Mouse (Mus musculus) hindbrain, embryonic 12.5 days (tissue): ENCODE results near the gene Rpap2. TPM values are rescaled to one million over a fixed set of nuclear protein-coding genes. Genes with fewer than 3 reads are reported as not detected.

Experiments used
- ATAC-seq: fragments of 200-750 bp; cut with Nextera tagmentation; 2 replicates; pipeline ENCODE4 v1.8.0; 2017; ENCODE audit warnings: moderate TSS enrichment; ENCODE audit not compliant: low FRiP score
- H3K27ac ChIP-seq: fragments of 300-500 bp; sonication (generic); 2 replicates; pipeline ENCODE4 v1.5.1; 2016; ENCODE audit warnings: mild to moderate bottlenecking
- H3K27me3 ChIP-seq: fragments of 300-500 bp; sonication (generic); 2 replicates; pipeline ENCODE4 v1.6.1; 2016; ENCODE audit warnings: mild to moderate bottlenecking
- H3K36me3 ChIP-seq: fragments of 300-500 bp; sonication (generic); 2 replicates; pipeline ENCODE4 v1.6.1; 2016; ENCODE audit warnings: mild to moderate bottlenecking
- H3K4me1 ChIP-seq: fragments of 300-500 bp; sonication (generic); 2 replicates; pipeline ENCODE4 v1.6.1; 2016
- H3K4me2 ChIP-seq: fragments of 300-500 bp; sonication (generic); replicated peaks from 2 replicates; pipeline ENCODE4 v1.6.1; 2016; ENCODE audit warnings: mild to moderate bottlenecking
- H3K4me3 ChIP-seq: fragments of 300-500 bp; sonication (generic); 2 replicates; pipeline ENCODE4 v1.5.1; 2016; ENCODE audit warnings: mild to moderate bottlenecking
- H3K9ac ChIP-seq: fragments of 300-500 bp; sonication (generic); 2 replicates; pipeline ENCODE4 v1.6.1; 2016; ENCODE audit warnings: mild to moderate bottlenecking, moderate library complexity
- H3K9me3 ChIP-seq: fragments of 300-500 bp; sonication (generic); replicated peaks from 2 replicates; pipeline ENCODE4 v1.6.1; 2016; ENCODE audit warnings: mild to moderate bottlenecking
- WGBS: fragments of 180-500 bp; shearing (Covaris S2); methylation state at CpG from one replicate; pipeline ENCODE4 v1.1.7; 2016; 5-methylcytosine and 5-hydroxymethylcytosine counted together
- polyA plus RNA-seq: library from polyadenylated mRNA; unstranded; fragments of >200 nt; fragmentation: Nextera tagmentation; extraction: Ambion mirVana; gene quantifications from 2 replicates; pipeline ENCODE4 v1.2.1, GENCODE M21; 2016

The Rpap2 gene
- polyA plus RNA-seq, 1 experiment from 2014 or later: 20.1 TPM

DNA sequence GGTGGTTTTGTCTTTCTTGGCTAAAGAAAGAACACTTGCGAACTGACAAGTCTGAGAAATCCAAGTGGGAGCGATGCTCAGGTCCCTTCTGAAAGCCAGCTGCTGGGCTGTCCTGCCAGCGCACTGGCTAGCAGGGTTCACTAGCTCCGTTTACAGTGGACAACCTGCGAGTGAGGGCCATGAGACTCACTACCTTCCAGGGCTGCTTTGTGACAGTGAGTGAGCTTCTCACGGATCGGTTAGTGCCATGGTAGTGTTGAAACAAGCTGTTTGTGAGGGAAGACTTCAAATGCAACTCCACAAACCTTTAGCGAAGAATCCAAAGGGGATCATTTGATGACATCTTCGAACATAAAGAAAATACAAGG lies 91.3 kb downstream of the Rpap2 start:
- H3K27me3 ChIP-seq: peaks cover 20% of the 10 kb centered on the region
- no peak overlapping the region for H3K27ac ChIP-seq
- H3K9me3 ChIP-seq: no peaks in the 10 kb centered on the region
- peak; percentile 51; the same call in 1 of the 2 replicates for ATAC-seq
- H3K4me2 ChIP-seq: peak overlapping the region; percentile 69
- peak overlapping the region; percentile 54 for H3K9ac ChIP-seq
- H3K4me3 ChIP-seq: peak overlapping the region; percentile 45
- WGBS: 25% methylated on average over 9 of the region's 9 CpGs
- no peaks in the 10 kb centered on the region for H3K36me3 ChIP-seq
- peaks cover 7% of the 10 kb centered on the region; the same call in 1 of the 2 replicates for H3K4me1 ChIP-seq

DNA sequence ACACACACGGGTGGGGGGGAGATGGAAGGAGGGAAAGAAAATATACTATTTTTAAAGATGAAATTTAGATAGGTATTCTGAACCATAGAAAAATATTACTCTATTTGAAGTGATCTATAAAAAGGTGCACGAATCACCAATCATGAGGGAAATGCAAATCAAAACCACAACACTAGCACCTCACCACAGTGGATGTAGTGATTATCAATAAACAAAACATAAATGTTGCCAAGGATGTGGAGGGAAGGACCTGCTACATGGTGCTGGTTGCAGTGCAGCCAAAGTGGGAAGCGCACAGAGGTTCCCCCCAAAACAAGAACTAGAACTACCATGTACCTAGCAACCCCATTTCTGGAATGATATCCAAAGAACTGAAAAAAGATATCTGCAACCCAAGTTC lies 97.8 kb downstream of the Rpap2 start:
- H3K27ac ChIP-seq: no peak overlapping the region
- H3K4me2 ChIP-seq: no peak overlapping the region
- no peak overlapping the region for H3K4me3 ChIP-seq
- no peak overlapping the region for H3K9ac ChIP-seq
- H3K4me1 ChIP-seq: no peaks in the 10 kb centered on the region
- WGBS: 84% methylated on average over 3 of the region's 3 CpGs
- no peaks in the 10 kb centered on the region for H3K9me3 ChIP-seq
- ATAC-seq: no peak
- H3K36me3 ChIP-seq: no peaks in the 10 kb centered on the region
- no peaks in the 10 kb centered on the region; the same call in 1 of the 2 replicates for H3K27me3 ChIP-seq

DNA sequence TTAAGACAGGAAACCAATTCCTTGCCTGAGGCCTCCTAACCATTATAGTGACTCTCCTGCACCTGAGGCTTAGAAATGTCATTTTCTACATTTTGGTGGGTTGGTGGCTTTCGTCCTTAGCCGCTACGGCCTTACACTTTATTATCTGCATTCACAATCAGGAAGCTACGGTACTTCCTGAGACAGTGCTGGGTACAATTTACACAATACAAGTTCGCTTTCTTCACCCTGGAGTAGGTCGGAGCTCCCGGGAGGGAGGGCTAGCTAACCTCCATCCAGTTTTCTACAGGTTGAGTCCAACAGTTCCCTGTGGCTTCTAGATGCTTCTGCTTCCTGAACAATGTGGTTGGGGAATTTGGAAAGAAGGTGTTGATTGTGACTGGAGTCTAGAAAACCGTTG lies 101.7 kb downstream of the Rpap2 start:
- Histone ChIP-seq H3K4me2 (no peak overlapping the region), H3K36me3 (no peaks in the 10 kb centered on the region), H3K4me1 (no peaks in the 10 kb centered on the region), H3K27me3 (no peaks in the 10 kb centered on the region), H3K4me3 (no peak overlapping the region), H3K9ac (no peak overlapping the region), H3K27ac (no peak overlapping the region), H3K9me3 (no peaks in the 10 kb centered on the region)
- WGBS: 87% methylated on average over 8 of the region's 8 CpGs
- no peak for ATAC-seq

DNA sequence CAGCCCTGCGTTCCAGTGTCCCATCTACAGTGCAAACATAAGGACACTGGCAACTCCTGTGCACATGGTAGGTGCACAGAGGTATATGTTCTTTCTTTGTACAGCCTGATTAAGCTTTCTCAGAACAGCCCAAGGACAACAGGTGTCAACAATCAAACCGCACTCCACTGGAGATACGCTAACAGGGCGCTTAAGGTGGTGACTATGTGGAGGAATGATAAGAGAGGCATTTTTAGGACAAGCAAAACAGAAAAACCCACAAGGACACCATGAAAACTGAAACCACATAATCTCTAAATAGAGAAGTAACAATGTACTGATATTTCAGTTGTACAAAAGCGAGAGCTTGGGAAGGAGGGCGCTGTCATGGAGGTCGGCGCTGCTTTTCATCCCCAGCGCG lies 103.7 kb downstream of the Rpap2 start:
- WGBS: 93% methylated on average over 10 of the region's 10 CpGs
- no peak overlapping the region for H3K27ac ChIP-seq
- H3K9ac ChIP-seq: no peak overlapping the region
- H3K4me2 ChIP-seq: no peak overlapping the region
- H3K4me3 ChIP-seq: no peak overlapping the region
- H3K4me1 ChIP-seq: no peaks in the 10 kb centered on the region
- ATAC-seq: no peak
- H3K9me3 ChIP-seq: no peaks in the 10 kb centered on the region
- H3K27me3 ChIP-seq: no peaks in the 10 kb centered on the region
- H3K36me3 ChIP-seq: no peaks in the 10 kb centered on the region

DNA sequence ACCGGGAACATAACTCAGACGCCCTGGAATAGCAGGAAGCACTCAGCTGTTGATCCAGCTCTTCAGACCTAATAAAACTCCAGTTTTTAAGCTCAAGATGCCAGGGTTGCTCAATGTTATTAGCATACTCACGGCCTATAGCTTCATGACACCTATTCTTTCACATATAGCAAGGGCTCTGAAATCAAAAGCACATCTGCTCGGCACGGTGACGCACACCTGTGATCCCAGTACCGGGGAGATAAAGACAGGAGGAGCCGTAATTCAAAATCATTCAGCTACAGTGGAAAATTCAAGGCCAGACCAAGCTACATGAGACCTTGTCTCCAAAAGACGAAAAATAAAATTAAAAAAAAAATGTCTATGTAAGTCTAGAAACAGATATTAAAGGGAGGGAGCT lies 104.5 kb downstream of the Rpap2 start:
- no peak overlapping the region for H3K4me3 ChIP-seq
- WGBS: 85% methylated on average over 9 of the region's 9 CpGs

DNA sequence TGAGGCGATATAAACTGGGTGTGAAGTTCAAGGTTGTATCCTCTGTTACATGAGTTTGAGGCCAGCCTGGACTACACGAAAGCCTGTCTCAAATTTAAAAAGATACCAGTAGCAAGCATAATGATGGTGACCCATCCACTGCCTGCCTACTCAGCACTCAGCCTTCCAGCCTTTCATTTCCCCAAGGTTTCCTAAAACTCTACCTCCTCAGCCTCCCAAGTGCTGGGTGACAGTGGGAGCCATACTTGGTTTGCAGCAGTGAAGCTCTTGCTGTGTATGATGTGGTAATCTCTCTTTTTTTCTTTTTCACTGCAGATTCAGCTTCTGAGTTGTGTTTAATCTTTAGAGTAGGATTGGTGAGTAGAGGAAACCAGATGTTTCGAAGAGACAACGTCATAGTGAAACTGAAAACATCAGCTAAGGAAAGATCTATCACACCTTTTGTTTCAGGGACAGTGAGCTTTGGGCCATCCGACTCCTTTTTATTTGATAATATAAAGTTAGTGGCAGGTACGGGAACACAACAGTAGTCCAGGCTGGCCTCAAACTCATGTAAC lies 106.1 kb downstream of the Rpap2 start:
- Histone ChIP-seq H3K4me1 (no peaks in the 10 kb centered on the region), H3K27me3 (no peaks in the 10 kb centered on the region), H3K4me2 (no peak overlapping the region), H3K9ac (no peak overlapping the region), H3K4me3 (no peak overlapping the region), H3K9me3 (no peaks in the 10 kb centered on the region), H3K27ac (no peak overlapping the region), H3K36me3 (no peaks in the 10 kb centered on the region)
- no peak for ATAC-seq
- 91% methylated on average over 6 of the region's 6 CpGs for WGBS

More for the DNA sequence above, 104.5 kb downstream of the Rpap2 start:
- no peak overlapping the region for H3K4me2 ChIP-seq
- H3K27ac ChIP-seq: no peak overlapping the region
- ATAC-seq: no peak
- no peaks in the 10 kb centered on the region for H3K4me1 ChIP-seq
- H3K36me3 ChIP-seq: no peaks in the 10 kb centered on the region
- H3K27me3 ChIP-seq: no peaks in the 10 kb centered on the region
- no peak overlapping the region for H3K9ac ChIP-seq
- H3K9me3 ChIP-seq: no peaks in the 10 kb centered on the region

DNA sequence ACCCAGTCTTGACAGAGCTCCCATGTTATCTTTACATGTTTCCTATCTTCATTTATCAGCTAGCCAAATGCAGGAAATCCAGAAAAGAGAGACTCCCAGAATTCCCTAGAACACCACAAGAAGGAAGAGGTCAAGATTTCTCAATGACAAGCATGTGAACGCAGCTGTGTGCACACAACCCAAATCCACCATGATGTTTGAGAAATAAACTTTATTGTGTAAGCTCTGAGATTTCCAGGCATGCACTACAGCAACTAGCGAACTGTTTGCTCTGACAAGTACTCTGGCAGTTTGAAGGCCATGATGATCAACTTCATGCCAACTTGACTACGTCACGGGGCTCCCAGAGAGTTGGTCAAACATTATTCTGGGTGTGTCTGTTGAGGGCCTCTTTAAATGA lies 108.6 kb downstream of the Rpap2 start:
- no peaks in the 10 kb centered on the region for H3K9me3 ChIP-seq
- no peak overlapping the region for H3K4me2 ChIP-seq
- H3K4me1 ChIP-seq: no peaks in the 10 kb centered on the region
- no peaks in the 10 kb centered on the region for H3K36me3 ChIP-seq
- H3K4me3 ChIP-seq: no peak overlapping the region
- no peak overlapping the region for H3K9ac ChIP-seq
- H3K27me3 ChIP-seq: no peaks in the 10 kb centered on the region
- 90% methylated on average over 4 of the region's 4 CpGs for WGBS
- no peak overlapping the region for H3K27ac ChIP-seq
- ATAC-seq: no peak

DNA sequence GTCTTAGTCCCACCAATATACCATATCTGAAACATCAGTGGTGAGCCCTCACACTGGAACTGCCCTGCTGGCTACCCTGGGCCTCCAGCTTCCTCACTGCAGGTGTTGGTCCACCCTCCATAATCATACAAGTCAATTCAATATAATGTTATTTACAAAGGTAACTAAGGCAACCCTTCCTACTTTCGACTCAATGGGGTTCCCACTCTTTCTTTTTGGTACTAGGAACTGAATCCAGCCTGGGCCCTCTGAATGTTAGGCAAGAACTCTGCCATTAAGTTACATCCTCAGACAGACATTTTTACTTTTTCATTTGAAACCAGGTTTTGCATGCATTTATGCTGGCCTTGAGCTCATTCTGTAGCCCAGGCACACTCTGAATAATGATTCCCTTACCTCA lies 109.1 kb downstream of the Rpap2 start:
- WGBS: 73% methylated on average over 1 of the region's 1 CpGs
- ATAC-seq: no peak
- no peak overlapping the region for H3K4me2 ChIP-seq
- no peak overlapping the region for H3K9ac ChIP-seq
- H3K4me3 ChIP-seq: no peak overlapping the region
- no peaks in the 10 kb centered on the region for H3K4me1 ChIP-seq
- no peaks in the 10 kb centered on the region for H3K9me3 ChIP-seq
- no peak overlapping the region for H3K27ac ChIP-seq
- no peaks in the 10 kb centered on the region for H3K36me3 ChIP-seq
- 0 out of 2 replicates have a peak, but pooled peaks cover 2% of the 10 kb centered on the region for H3K27me3 ChIP-seq

DNA sequence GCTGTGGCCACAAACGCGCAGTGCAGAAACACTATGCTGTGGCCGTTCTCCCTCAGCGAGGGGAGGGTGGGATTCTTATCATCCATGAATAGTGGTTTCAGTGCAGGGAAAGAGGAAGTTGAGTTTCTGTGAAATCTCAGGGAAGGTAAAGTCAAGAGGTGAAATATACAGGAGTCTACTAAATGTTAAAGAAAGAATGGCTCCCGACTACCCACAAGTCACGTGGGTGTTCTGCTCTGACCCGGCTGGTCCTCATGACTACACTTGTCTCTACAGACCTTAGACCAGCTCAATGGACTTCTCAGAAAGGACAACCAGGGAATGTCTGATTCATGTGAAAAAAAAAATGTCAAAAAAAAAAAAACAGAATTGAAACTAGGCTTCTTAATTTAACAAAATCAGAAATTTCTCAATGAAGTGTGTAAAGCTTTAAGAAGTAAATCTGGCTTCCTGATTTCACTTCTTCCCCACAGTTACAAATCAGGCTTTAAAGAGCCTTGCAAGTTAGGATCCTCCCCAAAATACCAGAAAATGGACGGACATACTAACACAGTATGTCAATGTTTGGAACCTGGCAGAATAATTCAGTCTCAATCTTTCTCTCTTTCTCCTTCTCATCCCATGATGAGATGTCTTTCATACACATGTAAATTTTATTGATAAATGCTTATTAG lies 111.1 kb downstream of the Rpap2 start:
- Histone ChIP-seq H3K27me3 (0 out of 2 replicates have a peak, but pooled peaks cover 5% of the 10 kb centered on the region), H3K4me1 (no peaks in the 10 kb centered on the region), H3K9me3 (no peaks in the 10 kb centered on the region), H3K4me2 (no peak overlapping the region), H3K9ac (no peak overlapping the region), H3K4me3 (no peak overlapping the region), H3K36me3 (no peaks in the 10 kb centered on the region), H3K27ac (no peak overlapping the region)
- ATAC-seq: no peak
- 94% methylated on average over 8 of the region's 8 CpGs for WGBS

Other genes with a start within 250 kb of the Rpap2 start
- gene Ephx4, start 194.6 kb upstream of the Rpap2 start, polyA plus RNA-seq: 1.2 and 2.2 TPM in 2 replicates
- gene Lpcat2b, start 165.8 kb upstream of the Rpap2 start, polyA plus RNA-seq: not detected in 2 replicates
- gene Btbd8, start 159.4 kb upstream of the Rpap2 start, polyA plus RNA-seq: 8.8 and 10.3 TPM in 2 replicates
- 0.23 and 0.80 TPM in 2 replicates for gene Gm42669, start 89.8 kb upstream of the Rpap2 start, polyA plus RNA-seq
- 0.15 and 0.21 TPM in 2 replicates for gene 1700028K03Rik, start 62.7 kb upstream of the Rpap2 start, polyA plus RNA-seq
- gene Glmn, start 515 bp downstream of the Rpap2 start, polyA plus RNA-seq: 34.2 and 42.7 TPM in 2 replicates
- 0.23 TPM in 1 of 2 replicates, not detected in the other for gene Gfi1, start 128.7 kb downstream of the Rpap2 start, polyA plus RNA-seq
- 0.13 and 0.22 TPM in 2 replicates for gene Ube2d2b, start 232.7 kb downstream of the Rpap2 start, polyA plus RNA-seq